In genomic region chr6:48396008-48396595, GRCm38 (mm10) we compare ENCODE assay signal across 8 mouse cellular contexts. TPM values are rescaled to one million over a fixed set of nuclear protein-coding genes. Genes with fewer than 3 reads are reported as not detected.
DNase-seq lines count a peak whose midpoint lies in the region; ATAC-seq and TF ChIP-seq lines count a peak whose summit lies in the region.

No protein-coding gene starts in this region.

- H3K36me3 ChIP-seq in heart, embryonic 10.5 days = no peaks in the 10 kb centered on the region
- H3K36me3 ChIP-seq in ES-E14 (ENCODE audit: control insufficient read depth, insufficient read depth, low read length, poor library complexity, severe bottlenecking) = no peaks in the 10 kb centered on the region
- no peaks in the 10 kb centered on the region for H3K36me3 ChIP-seq in forebrain, embryonic 11.5 days (ENCODE audit: control insufficient read depth, insufficient read depth, low read length)
- no peaks in the 10 kb centered on the region for H3K36me3 ChIP-seq in limb, embryonic 14.5 days (ENCODE audit: control insufficient read depth, insufficient read depth, low read length)
- no peaks in the 10 kb centered on the region for H3K36me3 ChIP-seq in stomach, embryonic 16.5 days (ENCODE audit: control insufficient read depth, insufficient read depth, low read length)

- TF ChIP-seq POLR2A in limb, embryonic 14.5 days (IDR thresholded peaks at IDR 0.05; ENCODE audit: borderline replicate concordance, extremely low read depth, insufficient read depth, insufficient read length) = no peak

- 33% methylated on average over 15 of the region's 15 CpGs for WGBS in heart, embryonic 10.5 days
- 37% methylated on average over 15 of the region's 15 CpGs for WGBS in forebrain, embryonic 11.5 days
- WGBS in limb, embryonic 14.5 days = 28% methylated on average over 15 of the region's 15 CpGs
- 24% methylated on average over 15 of the region's 15 CpGs for WGBS in stomach, embryonic 16.5 days

- in situ Hi-C loops in ES-E14 (cut with MboI; ENCODE audit: low sequenced_read_pairs in 2 of 2, unreplicated experiment in 2 of 2) = no loop called here

- no peak for DNase-seq in heart, embryonic 10.5 days (ENCODE audit: low spot score)
- DNase-seq in heart, adult 8-10 months (ENCODE audit: low spot score) = no peak
- DNase-seq in ES-E14 (ENCODE audit: low read depth, low spot score) = no peak
- no peak for DNase-seq in forebrain, embryonic 11.5 days (ENCODE audit: low spot score)
- no peak for DNase-seq in limb, embryonic 14.5 days (ENCODE audit: low spot score)
- no peak for DNase-seq in left cerebral cortex, postnatal 10 days (ENCODE audit: extremely low spot score in 1 of 2, low spot score in 2 of 2)
- DNase-seq in frontal cortex, postnatal 14 days (ENCODE audit: low spot score in 2 of 2) = no peak

- H3K9me3 ChIP-seq in heart, embryonic 10.5 days = no peaks in the 10 kb centered on the region
- no peaks in the 10 kb centered on the region for H3K9me3 ChIP-seq in ES-E14 (ENCODE audit: control insufficient read depth, insufficient read depth, low read depth, low read length)
- no peaks in the 10 kb centered on the region for H3K9me3 ChIP-seq in forebrain, embryonic 11.5 days (ENCODE audit: control insufficient read depth, low read length)
- no peaks in the 10 kb centered on the region for H3K9me3 ChIP-seq in limb, embryonic 14.5 days (ENCODE audit: control insufficient read depth, low read length)
- no peaks in the 10 kb centered on the region for H3K9me3 ChIP-seq in stomach, embryonic 16.5 days (replicated peaks; ENCODE audit: control insufficient read depth, low read length)

- peaks cover 30% of the 10 kb centered on the region for H3K4me1 ChIP-seq in heart, embryonic 10.5 days
- H3K4me1 ChIP-seq in ES-E14 (ENCODE audit: control insufficient read depth in 2 of 2, insufficient read depth in 2 of 2, low read length in 2 of 2, poor library complexity in 1 of 2) = peaks cover 0 to 7% of the 10 kb centered on the region in 2 experiments; a peak in 1 of 4 replicates
- H3K4me1 ChIP-seq in forebrain, embryonic 11.5 days (replicated peaks; ENCODE audit: control insufficient read depth, insufficient read depth, low read length) = peaks cover 7% of the 10 kb centered on the region
- peaks cover 12% of the 10 kb centered on the region for H3K4me1 ChIP-seq in limb, embryonic 14.5 days (ENCODE audit: control insufficient read depth, insufficient read depth, low read length)
- peaks cover 17% of the 10 kb centered on the region for H3K4me1 ChIP-seq in stomach, embryonic 16.5 days (ENCODE audit: control insufficient read depth, insufficient read depth, low read length)

- peak overlapping the region; percentile 96 for H3K27ac ChIP-seq in heart, embryonic 10.5 days
- H3K27ac ChIP-seq in ES-E14 (ENCODE audit: insufficient read depth, low read depth, low read length, poor library complexity, severe bottlenecking) = no peak overlapping the region
- 0 out of 2 replicates have a peak overlapping the region, but pooled peaks have one; percentile 37 for H3K27ac ChIP-seq in forebrain, embryonic 11.5 days (ENCODE audit: low read depth, low read length)
- H3K27ac ChIP-seq in limb, embryonic 14.5 days (replicated peaks; ENCODE audit: low read depth, low read length) = peak overlapping the region; percentile 75
- peak overlapping the region; percentile 79 for H3K27ac ChIP-seq in stomach, embryonic 16.5 days (ENCODE audit: low read length)

- H3K4me3 ChIP-seq in heart, embryonic 10.5 days = peak overlapping the region; percentile 90
- peak overlapping the region; percentile 78 to 90 for H3K4me3 ChIP-seq in ES-E14 (ENCODE audit: insufficient read depth in 1 of 2, low read depth in 1 of 2, low read length in 2 of 2, poor library complexity in 1 of 2, severe bottlenecking in 1 of 2)
- H3K4me3 ChIP-seq in forebrain, embryonic 11.5 days (ENCODE audit: low read depth, low read length) = peak overlapping the region; percentile 78
- peak overlapping the region; percentile 79 for H3K4me3 ChIP-seq in limb, embryonic 14.5 days (replicated peaks; ENCODE audit: low read length)
- H3K4me3 ChIP-seq in stomach, embryonic 16.5 days (replicated peaks; ENCODE audit: low read length) = peak overlapping the region; percentile 88

- no peak for ATAC-seq in forebrain, embryonic 11.5 days (replicated peaks; ENCODE audit: low FRiP score)
- no peak for ATAC-seq in limb, embryonic 14.5 days (ENCODE audit: low FRiP score, low read depth)
- no peak for ATAC-seq in stomach, embryonic 16.5 days (ENCODE audit: insufficient read depth, low FRiP score)

- peak overlapping the region; percentile 84 for H3K9ac ChIP-seq in ES-E14 (ENCODE audit: insufficient read depth, low read depth, low read length, poor library complexity, severe bottlenecking)
- H3K9ac ChIP-seq in forebrain, embryonic 11.5 days (ENCODE audit: low read length) = peak overlapping the region; percentile 88
- peak overlapping the region; percentile 80 for H3K9ac ChIP-seq in limb, embryonic 14.5 days (ENCODE audit: low read depth, low read length, severe bottlenecking)
- peak overlapping the region; percentile 95 for H3K9ac ChIP-seq in stomach, embryonic 16.5 days (ENCODE audit: low read length)

- peak overlapping the region; percentile 74 for H3K4me2 ChIP-seq in forebrain, embryonic 11.5 days (ENCODE audit: low read depth, low read length, severe bottlenecking)
- H3K4me2 ChIP-seq in limb, embryonic 14.5 days (replicated peaks; ENCODE audit: low read depth, low read length, severe bottlenecking) = peak overlapping the region; percentile 57
- H3K4me2 ChIP-seq in stomach, embryonic 16.5 days (ENCODE audit: low read depth, low read length) = peak overlapping the region; percentile 88

- no peaks in the 10 kb centered on the region for H3K27me3 ChIP-seq in heart, embryonic 10.5 days (ENCODE audit: insufficient read depth, poor library complexity, severe bottlenecking)
- H3K27me3 ChIP-seq in forebrain, embryonic 11.5 days (ENCODE audit: control insufficient read depth, insufficient read depth, low read length) = no peaks in the 10 kb centered on the region
- H3K27me3 ChIP-seq in limb, embryonic 14.5 days (ENCODE audit: control insufficient read depth, insufficient read depth, low read length) = no peaks in the 10 kb centered on the region
- H3K27me3 ChIP-seq in stomach, embryonic 16.5 days (ENCODE audit: control insufficient read depth, insufficient read depth, low read length) = no peaks in the 10 kb centered on the region

- intact Hi-C loops in left cerebral cortex, postnatal 10 days (cut with DNase I) = loop anchor here (5.0 kb wide), 1 partner anchor 219 kb away; no protein-coding TSS in a partner anchor

TF ChIP-seq in ES-E14, 5 proteins besides CTCF, POLR2A, EP300 and RAD21:
- TF ChIP-seq CHD2 (IDR thresholded peaks at IDR 0.05; ENCODE audit: low read depth, low read length) (no peak), HCFC1 (IDR thresholded peaks at IDR 0.05; ENCODE audit: borderline replicate concordance, insufficient read depth, low read length) (no peak)
TF ChIP-seq in ES-E14: peak in this region for 0.

RNA-seq across cellular contexts. Expression of gene Krba1, which starts 0.7 kb away (rescaled TPM):
- polyA plus RNA-seq in heart, embryonic 10.5 days (2016; fragmentation: Nextera tagmentation; extraction: Ambion mirVana) = 17.5 and 25.6 TPM in 2 replicates
- total RNA-seq in heart, adult 8-10 months (2022) = 10 to 100 TPM; 13.8 to 22.8 (median 17.9) TPM
- 22.8 and 24.9 TPM in 2 replicates for total RNA-seq in ES-E14 (2012; rRNA removed)
- 23.5 and 23.8 TPM in 2 replicates for polyA plus RNA-seq in forebrain, embryonic 11.5 days (2014; fragmentation: Nextera tagmentation; extraction: Ambion mirVana)
- 39.1 and 50.4 TPM in 2 replicates for polyA plus RNA-seq in limb, embryonic 14.5 days (2012; rRNA removed)
- polyA plus RNA-seq in limb, embryonic 14.5 days (2014; fragmentation: Nextera tagmentation; extraction: Ambion mirVana) = 22.1 and 24.6 TPM in 2 replicates
- 16.2 and 16.8 TPM in 2 replicates for polyA plus RNA-seq in stomach, embryonic 16.5 days (2015; fragmentation: Nextera tagmentation; extraction: Ambion mirVana)
- 10 to 100 TPM; 50.3 to 53.0 TPM for total RNA-seq in left cerebral cortex, postnatal 10 days (2021)

RNA-seq across cellular contexts. Expression of gene Zfp467, which starts 49.5 kb away (rescaled TPM):
- polyA plus RNA-seq in heart, embryonic 10.5 days (2016; fragmentation: Nextera tagmentation; extraction: Ambion mirVana) = 13.4 and 13.9 TPM in 2 replicates
- 10 to 100 TPM in 3 of 4 experiments, 1 to 10 TPM in 1; 9.7 to 10.1 (median 10.1) TPM for total RNA-seq in heart, adult 8-10 months (2022)
- 0.53 and 1.3 TPM in 2 replicates for total RNA-seq in ES-E14 (2012; rRNA removed)
- 17.5 and 19.6 TPM in 2 replicates for polyA plus RNA-seq in forebrain, embryonic 11.5 days (2014; fragmentation: Nextera tagmentation; extraction: Ambion mirVana)
- 43.5 and 62.1 TPM in 2 replicates for polyA plus RNA-seq in limb, embryonic 14.5 days (2012; rRNA removed)
- 29.3 TPM in 2 replicates for polyA plus RNA-seq in limb, embryonic 14.5 days (2014; fragmentation: Nextera tagmentation; extraction: Ambion mirVana)
- polyA plus RNA-seq in stomach, embryonic 16.5 days (2015; fragmentation: Nextera tagmentation; extraction: Ambion mirVana) = 24.1 and 24.4 TPM in 2 replicates
- total RNA-seq in left cerebral cortex, postnatal 10 days (2021) = 10 to 100 TPM; 20.8 to 21.0 TPM

RNA-seq across cellular contexts. Expression of gene Sspo, which starts 51.9 kb away (rescaled TPM):
- polyA plus RNA-seq in heart, embryonic 10.5 days (2016; fragmentation: Nextera tagmentation; extraction: Ambion mirVana) = 0.15 and 0.64 TPM in 2 replicates
- total RNA-seq in heart, adult 8-10 months (2022) = under 1 TPM; 0.14 to 0.35 (median 0.31) TPM
- total RNA-seq in ES-E14 (2012; rRNA removed) = 0.27 and 1.2 TPM in 2 replicates
- 0.05 and 0.29 TPM in 2 replicates for polyA plus RNA-seq in forebrain, embryonic 11.5 days (2014; fragmentation: Nextera tagmentation; extraction: Ambion mirVana)
- polyA plus RNA-seq in limb, embryonic 14.5 days (2012; rRNA removed) = 1.2 and 1.9 TPM in 2 replicates
- polyA plus RNA-seq in limb, embryonic 14.5 days (2014; fragmentation: Nextera tagmentation; extraction: Ambion mirVana) = 0.07 and 0.17 TPM in 2 replicates
- polyA plus RNA-seq in stomach, embryonic 16.5 days (2015; fragmentation: Nextera tagmentation; extraction: Ambion mirVana) = 0.14 and 0.89 TPM in 2 replicates
- 1 to 10 TPM in 1 of 2 experiments, under 1 TPM in 1; 0.36 to 1.5 TPM for total RNA-seq in left cerebral cortex, postnatal 10 days (2021)
